ENCODE assay signal across 12 mouse cellular contexts in the genomic region with DNA sequence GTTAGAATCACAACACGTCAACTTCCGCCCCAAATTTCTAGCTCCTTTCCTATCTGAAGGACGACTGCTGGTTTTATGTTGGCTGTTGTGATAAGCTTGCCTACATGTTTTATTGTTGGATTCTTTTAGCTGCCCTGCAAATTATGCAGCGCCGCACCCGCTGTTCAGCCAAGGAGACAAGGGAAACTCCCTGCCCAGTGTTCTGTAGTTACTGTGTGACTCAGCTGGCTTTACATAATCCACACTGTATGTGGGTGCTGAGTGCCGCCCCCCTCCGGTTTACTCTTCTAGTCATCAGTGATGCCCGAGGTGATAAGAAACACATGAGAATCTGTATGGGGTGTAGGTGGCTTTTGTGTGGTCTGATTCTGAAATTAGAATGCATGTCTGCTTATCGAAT.
A peak's percentile ranks its signal among the peaks of the same experiment; 100 is the strongest.
DNase-seq lines count a peak whose midpoint lies in the region; ATAC-seq lines count a peak whose summit lies in the region.
"Had no signal": no experiment of that assay in that cellular context is flagged by ENCODE, and none has a peak within 500 bp of the region (broad histone marks: within the 10 kb centered on the region; RNA-seq: fewer than 3 reads in every experiment).

No protein-coding gene starts in this region.

- no peak for ATAC-seq in midbrain, embryonic 14.5 days (ENCODE audit: low FRiP score, low TSS enrichment)
- ATAC-seq in midbrain, embryonic 11.5 days (ENCODE audit: low FRiP score): no peak
- ATAC-seq in activated CD4-positive, CD25-positive, alpha-beta regulatory T cell, adult 4 months: no peak

- H3K9ac ChIP-seq in midbrain, embryonic 14.5 days (replicated peaks; ENCODE audit: low read length): no peak overlapping the region
- no peak overlapping the region for H3K9ac ChIP-seq in midbrain, embryonic 11.5 days (ENCODE audit: low read length)

- peaks cover 31% of the 10 kb centered on the region for H3K4me1 ChIP-seq in midbrain, embryonic 14.5 days (ENCODE audit: control insufficient read depth, insufficient read depth, low read length)
- H3K4me1 ChIP-seq in midbrain, embryonic 11.5 days (ENCODE audit: control insufficient read depth, insufficient read depth, low read length): peaks cover 5% of the 10 kb centered on the region; the same call in 1 of the 2 replicates

- H3K4me3 ChIP-seq in midbrain, embryonic 14.5 days (replicated peaks; ENCODE audit: low read depth, low read length): no peak overlapping the region
- no peak overlapping the region for H3K4me3 ChIP-seq in midbrain, embryonic 11.5 days (ENCODE audit: low read depth, low read length)

- H3K9me3 ChIP-seq in midbrain, embryonic 14.5 days (ENCODE audit: control insufficient read depth, low read length): no peaks in the 10 kb centered on the region
- no peaks in the 10 kb centered on the region for H3K9me3 ChIP-seq in midbrain, embryonic 11.5 days (ENCODE audit: control insufficient read depth, low read length)

- H3K4me2 ChIP-seq in midbrain, embryonic 14.5 days (ENCODE audit: low read length): no peak overlapping the region
- no peak overlapping the region for H3K4me2 ChIP-seq in midbrain, embryonic 11.5 days

- no peaks in the 10 kb centered on the region for H3K36me3 ChIP-seq in midbrain, embryonic 14.5 days (ENCODE audit: control insufficient read depth, insufficient read depth, low read length)
- no peaks in the 10 kb centered on the region; the same call in 1 of the 2 replicates for H3K36me3 ChIP-seq in midbrain, embryonic 11.5 days (ENCODE audit: control insufficient read depth, insufficient read depth, low read length)

- 75% methylated on average over 10 of the region's 10 CpGs for WGBS in midbrain, embryonic 14.5 days
- WGBS in midbrain, embryonic 11.5 days: 91% methylated on average over 10 of the region's 10 CpGs

- DNase-seq in adrenal gland, postnatal 36 days: peak; percentile 27 to 48
- no peak for DNase-seq in adrenal gland, postnatal 4 days (ENCODE audit: low spot score in 2 of 2)
- DNase-seq in midbrain, embryonic 14.5 days: peak; percentile 34
- DNase-seq in midbrain, embryonic 11.5 days (ENCODE audit: low spot score, missing footprints): no peak
- peak; percentile 61 for DNase-seq in layer of hippocampus, adult 9-11 months
- DNase-seq in right cerebral cortex, postnatal 14 days: peak; percentile 62
- no peak for DNase-seq in ovary, adult 18-20 months (ENCODE audit: low spot score)
- DNase-seq: B cell, adult 2 months; cerebellum, adult 11 months; gastrocnemius, postnatal 10 days had no signal

- peak overlapping the region; percentile 71 for H3K27ac ChIP-seq in midbrain, embryonic 14.5 days (replicated peaks; ENCODE audit: low read depth, low read length)
- no peak overlapping the region for H3K27ac ChIP-seq in midbrain, embryonic 11.5 days (ENCODE audit: low read depth, low read length)
- H3K27ac ChIP-seq: kidney, postnatal 0 days had no signal

- no peaks in the 10 kb centered on the region for H3K27me3 ChIP-seq in midbrain, embryonic 14.5 days (ENCODE audit: control insufficient read depth, insufficient read depth, low read length)
- H3K27me3 ChIP-seq in midbrain, embryonic 11.5 days (ENCODE audit: control insufficient read depth, insufficient read depth, low read length): no peaks in the 10 kb centered on the region

Comparison
In these comparisons a context has a peak if more than half of its experiments do, and no peak if none do; other contexts are left out.
1. DNase-seq: peak in adrenal gland, postnatal 36 days (2 of 2), midbrain, embryonic 14.5 days (single experiment), layer of hippocampus, adult 9-11 months (single experiment) and right cerebral cortex, postnatal 14 days (single experiment); none in adrenal gland, postnatal 4 days (0 of 2), midbrain, embryonic 11.5 days (single experiment) and ovary, adult 18-20 months (single experiment).